Mouse (Mus musculus): Measurements from ENCODE around the gene Pla2g12b.
"Not testable (repeated sequence)": the region's sequence is repeated elsewhere in the genome, so short reads cannot be mapped to it uniquely, and the experiment has no call there.

Pla2g12b gene

DNA sequence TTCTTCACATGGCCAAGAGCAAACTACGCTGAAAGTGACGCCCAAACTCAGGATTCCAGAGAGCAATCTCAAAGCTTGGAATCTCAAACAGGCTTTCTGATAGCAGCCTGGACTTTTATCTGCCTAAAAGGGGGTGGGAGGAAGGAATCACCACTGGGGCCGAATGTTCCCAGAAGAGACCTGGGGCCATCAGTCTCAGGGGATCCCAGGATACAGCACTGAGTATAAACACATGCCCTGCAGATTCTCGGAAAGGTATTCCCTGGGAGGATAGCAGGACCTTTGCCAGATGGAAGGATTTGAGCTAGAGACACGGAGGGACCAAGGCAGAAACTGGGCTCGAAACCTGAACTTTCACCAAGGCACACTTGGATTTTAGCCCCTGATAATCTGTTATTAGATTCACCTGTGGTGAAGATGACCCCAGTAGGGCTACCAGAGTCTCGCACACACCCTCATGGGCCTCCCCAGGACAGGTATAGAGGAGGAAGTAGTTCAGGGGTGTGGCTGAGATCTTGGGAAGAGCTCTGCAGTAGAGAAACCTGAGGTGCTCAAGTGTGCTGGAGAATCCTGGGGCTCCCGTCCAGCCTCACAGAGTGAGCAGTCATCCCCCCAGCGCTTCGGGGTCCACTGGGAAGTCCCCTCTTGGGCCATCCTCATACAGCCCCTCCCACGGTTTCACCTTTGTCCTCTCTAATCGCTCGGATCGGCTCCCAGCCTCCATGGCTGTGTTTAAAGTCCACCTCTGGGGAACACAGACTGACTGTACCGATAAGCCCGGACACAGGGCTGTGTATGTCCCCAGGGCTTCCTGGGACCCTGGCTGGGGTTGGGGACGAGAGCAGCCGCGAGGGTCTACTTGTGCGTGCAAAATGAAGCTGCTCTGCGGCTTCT lies at the start of gene Pla2g12b:
Gene Pla2g12b, plus strand, starts transcription at position 762 of the 894 bp plus-strand sequence.
- DNase-seq (ENCODE audit: low spot score) = no peak

DNA sequence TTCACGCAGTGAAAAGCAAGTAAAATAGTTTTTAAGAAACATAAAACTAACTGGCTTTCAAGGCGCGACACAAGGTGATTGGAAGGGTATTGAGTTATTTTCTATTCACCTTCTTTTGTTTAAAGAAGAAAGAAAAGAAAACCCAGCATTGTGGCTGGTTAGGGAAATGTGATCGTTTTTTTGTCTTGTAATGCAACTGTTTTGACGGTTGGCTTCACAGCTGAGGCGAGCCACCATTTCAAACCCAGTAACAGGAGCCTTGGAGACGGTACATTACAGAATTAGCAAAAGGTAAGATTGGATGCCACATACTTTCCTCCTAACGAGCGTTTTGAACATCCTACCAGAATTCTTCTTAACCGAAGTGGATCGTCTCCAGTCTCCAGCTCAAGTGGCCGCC lies 49.3 kb upstream of the Pla2g12b start:
- DNase-seq (ENCODE audit: low spot score) = no peak

DNA sequence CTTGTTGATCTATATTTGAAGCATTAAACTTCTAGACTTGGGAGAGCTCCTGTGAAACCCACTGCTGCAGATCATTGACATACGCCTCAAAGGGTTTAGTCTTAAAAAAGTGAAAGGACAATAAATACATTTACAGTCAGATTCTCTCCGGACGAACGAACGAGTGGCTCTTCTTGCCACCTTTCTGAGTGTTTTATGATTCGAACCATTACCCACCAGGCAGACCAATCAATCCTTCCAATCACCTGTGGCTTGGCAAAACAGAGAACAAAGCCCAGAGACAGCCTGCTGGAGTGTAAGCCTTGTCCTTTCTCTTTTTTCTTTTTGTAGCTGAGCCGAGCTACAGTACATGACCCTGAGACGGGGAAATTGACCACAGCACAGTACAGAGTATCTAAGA lies 48.4 kb upstream of the Pla2g12b start:
- no peak for DNase-seq (ENCODE audit: low spot score)

DNA sequence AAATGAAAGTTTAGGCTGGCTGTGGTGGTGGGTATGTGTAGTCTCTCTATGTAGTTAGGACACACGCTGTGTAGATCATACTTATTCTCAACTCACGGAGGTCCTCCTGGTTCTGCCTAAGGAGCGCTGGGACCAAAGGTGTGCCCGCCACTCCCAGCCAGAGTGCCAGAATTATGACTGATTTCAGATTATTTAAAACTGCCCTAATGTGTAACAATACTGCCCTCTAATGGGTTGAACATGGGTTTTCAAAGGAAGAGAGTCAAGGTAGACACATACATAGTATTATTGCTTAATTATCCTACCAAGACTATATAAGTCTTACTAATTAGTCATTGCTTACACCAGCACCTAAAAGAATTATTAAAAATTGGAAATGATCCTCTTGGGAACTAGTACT lies 44.7 kb upstream of the Pla2g12b start:
- DNase-seq (ENCODE audit: low spot score) = no peak

DNA sequence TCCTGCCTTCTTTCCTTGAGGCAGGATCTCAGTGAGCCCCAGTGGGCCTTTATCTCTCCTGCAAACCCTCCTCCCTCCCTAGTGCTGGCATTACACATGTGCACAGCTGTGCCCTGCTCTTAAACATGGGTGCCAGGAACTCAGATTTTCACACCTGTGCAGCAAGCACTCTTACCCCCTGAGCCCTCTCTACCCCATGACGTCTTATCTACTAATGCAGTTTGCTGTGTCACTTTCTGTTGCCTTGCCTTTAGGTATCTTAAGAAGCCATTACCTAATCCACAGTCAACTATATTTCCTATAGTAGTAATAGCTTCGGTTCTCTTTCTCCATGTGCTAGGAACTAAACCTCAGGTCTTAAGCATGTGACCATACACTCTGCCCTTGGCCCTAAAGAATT lies 40.3 kb upstream of the Pla2g12b start:
- DNase-seq (ENCODE audit: low spot score) = no peak

DNA sequence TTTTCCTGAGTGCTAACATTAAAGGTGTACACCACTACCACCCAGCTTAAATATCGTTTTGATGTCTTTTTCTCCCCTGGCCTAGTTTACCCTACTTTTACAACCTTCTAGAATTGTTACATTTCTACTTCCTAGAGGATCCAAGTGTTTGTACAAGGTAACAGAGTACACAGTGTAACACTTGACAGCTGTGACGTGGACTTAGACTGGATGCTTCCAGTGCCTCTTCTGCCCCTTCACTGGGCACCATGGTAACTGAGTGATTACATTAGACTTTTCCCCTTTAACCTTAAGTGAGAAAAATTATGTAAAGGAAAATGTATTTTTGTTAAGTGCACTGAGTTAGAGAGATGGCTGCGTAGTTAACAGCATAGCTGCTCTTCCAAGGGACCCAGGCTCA lies 38.9 kb upstream of the Pla2g12b start:
- no peak for DNase-seq (ENCODE audit: low spot score)

DNA sequence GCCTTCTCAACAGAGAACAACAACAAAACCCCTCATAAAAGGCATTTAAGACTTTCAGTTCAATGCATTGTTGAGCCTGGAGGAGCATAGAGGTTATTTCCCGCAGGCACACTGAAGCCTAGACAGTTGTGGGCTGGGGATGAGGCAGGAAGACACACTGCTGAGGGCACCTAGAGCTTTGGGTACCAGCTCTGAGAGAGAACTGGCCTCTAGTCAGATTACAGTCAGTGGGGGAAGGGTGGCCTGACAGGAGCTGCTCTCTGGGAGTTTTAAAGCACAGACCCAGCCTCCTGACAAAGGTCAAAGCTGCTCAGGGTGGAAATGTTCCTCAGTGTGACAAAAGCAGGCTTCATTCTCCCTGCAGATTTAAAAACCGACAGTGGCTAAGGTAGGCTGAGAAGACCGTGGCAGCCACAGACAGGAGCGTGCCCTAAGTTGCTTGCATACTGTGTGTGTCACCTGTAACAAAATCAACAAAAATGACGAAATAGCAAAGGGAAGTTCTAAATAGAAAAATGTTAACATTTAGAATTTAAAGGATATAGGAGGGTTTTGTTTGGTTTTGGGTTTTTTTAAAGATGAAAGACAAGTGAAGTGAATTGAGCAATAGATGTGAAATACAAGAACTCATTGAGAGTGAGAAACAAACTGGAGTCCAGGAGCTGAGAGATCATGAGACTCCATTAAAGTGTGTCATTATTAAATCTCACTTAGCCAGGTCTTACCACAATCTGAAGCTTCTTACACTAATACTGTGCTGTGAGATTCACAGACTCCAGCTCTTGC lies 37.5 kb upstream of the Pla2g12b start:
- DNase-seq (ENCODE audit: low spot score) = no peak

DNA sequence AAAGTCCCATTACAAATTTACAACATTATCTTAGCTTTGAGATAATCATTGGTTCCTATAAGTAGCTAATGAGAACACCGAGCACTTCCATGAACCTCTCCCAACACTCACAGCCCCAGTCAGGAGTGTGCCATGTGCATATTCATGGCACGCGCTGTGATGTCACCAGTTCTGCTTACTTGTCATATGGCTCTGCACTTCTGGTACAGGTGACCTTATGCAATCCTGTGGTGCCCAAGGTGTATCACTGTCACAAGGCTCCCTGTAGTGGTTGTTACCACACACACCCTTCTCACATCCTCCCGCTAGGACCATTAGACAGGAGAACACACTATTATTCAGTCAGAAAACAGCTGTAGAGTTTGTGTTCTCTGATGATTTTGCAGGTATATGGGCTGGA lies 36.7 kb upstream of the Pla2g12b start:
- DNase-seq (ENCODE audit: low spot score) = no peak

DNA sequence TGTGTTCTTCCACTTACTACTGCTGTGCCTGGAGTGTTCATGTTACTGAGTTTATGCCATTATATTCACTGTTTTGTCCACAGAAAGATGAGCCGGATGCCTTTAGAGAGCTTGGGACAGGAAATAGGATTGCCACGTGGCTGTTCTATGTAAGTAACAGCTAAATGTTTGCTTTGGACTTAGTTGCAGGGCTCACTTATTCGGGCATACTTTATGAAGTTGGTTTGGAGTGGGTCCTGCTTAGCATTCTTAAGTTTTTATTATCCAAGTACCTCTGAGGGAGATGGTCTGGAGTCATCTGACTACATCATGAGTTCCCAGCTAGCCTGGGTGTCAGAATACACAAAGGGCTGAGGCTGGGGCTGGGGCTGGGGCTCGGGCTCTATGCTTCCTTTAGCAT lies 36.3 kb upstream of the Pla2g12b start:
- DNase-seq (ENCODE audit: low spot score) = no peak

DNA sequence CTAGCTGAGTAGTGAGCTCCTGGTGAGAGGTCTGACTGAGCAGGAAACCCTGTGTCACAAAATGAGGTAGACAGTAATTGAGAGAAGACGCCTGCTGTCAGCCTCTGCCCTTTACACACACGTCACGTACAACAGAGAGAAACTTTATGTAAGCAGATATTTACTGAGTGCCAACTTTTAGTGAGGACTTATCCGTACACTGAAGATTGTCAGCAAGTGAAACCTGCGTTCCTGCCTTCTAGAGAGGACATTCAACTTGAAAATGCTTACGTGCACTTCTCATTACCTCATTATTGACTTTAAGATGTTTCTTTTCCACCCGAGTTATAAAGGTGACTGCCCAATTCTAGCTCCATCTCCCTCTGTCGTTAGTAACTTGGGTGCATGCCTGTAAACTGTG lies 34.7 kb upstream of the Pla2g12b start:
- no peak for DNase-seq (ENCODE audit: low spot score)

DNA sequence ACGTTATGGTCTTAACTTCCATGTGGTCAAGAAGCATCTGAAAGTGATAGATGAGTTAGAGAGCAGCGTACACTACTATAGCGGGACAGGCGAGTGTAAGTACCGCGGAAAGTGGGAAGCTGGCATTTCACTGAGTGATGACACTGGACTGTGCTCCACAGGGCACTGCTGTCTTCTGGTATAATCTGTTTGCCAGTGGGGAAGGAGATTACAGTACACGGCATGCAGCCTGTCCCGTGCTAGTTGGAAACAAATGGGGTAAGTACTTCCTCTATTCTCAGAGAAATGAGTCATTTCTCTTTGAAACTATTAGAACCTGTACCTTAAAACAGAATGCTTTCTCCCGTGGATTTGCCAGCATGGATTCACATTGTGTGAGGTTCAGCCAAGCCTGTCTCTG lies 34.0 kb upstream of the Pla2g12b start:
- DNase-seq (ENCODE audit: low spot score) = no peak

DNA sequence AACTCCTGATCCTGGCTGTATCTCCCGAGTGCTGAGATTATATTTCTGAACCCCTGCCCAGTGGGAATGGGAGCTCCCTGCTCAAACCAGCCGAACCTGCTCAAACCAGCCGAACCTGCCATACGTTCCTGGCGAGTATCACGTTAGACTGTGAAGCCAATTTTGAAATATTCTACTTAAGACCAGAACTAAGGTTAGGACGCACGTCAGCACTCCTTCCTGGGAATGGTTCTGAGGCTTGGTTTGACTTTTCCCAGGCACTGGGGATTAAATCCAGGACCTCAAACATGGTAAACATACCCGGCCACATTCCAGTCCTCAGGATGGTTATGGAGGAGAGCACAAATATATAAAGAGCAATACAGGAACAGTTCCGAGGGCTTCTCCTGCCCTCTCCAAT lies 25.6 kb upstream of the Pla2g12b start:
- no peak for DNase-seq (ENCODE audit: low spot score)

DNA sequence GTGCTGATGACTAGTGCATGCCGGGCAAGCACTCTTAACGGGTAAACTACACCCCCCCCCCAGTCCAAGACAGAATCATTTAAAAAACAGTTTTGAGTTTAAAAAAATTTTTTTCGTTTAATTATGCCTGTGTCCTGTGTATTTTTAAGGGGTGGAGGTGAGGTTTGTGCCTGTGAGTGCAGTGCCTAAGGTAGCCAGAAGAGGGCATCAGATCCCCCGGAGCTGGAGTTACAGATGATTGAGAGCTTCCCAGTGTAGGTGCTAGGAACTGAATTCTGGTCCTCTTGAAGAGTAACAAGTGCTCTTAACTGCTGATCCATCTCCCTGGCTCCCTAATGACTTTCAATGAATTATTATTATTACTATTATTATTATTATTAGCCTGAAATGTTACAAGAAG lies 24.7 kb upstream of the Pla2g12b start:
- DNase-seq (ENCODE audit: low spot score) = no peak

DNA sequence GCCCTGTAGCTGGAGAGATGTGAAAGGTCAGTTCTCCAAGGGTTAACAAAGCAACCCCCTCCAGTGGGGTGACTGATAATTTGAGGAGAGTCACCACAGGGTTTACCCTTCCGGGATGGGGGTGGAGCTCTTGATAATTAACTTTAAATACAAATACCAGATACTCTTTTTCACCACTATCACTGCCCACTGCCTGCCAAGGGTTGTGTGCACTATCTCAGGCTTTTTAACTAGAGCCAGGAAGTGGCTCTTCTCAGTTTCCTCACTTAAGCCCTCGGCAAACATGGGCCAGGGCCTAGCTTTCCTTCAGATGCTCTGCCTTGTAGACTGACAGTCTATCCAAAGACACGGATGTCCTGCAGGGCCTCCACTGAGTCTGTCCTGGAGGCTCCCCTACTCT lies 23.5 kb upstream of the Pla2g12b start:
- DNase-seq (ENCODE audit: low spot score) = no peak

DNA sequence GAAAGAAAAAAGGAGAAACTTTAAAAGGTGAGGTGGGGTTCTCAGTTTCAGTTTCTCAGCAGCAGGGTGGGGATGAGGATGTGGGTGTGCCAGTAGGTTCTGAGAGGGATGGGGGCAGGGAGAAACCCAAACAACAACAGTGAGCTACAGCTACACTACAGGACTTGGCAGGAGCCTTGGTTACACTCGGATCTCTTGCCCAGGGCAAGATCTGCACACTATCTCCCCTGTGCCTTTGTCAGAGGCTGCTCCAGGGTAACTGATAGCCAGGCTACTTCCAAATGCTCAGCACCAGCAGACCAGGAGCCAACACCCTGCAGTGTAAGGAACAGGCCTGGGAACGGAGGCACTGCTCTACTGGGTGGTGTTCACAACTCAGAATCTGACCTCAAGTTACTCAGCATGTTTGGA lies 23.0 kb upstream of the Pla2g12b start:
- no peak for DNase-seq (ENCODE audit: low spot score)

DNA sequence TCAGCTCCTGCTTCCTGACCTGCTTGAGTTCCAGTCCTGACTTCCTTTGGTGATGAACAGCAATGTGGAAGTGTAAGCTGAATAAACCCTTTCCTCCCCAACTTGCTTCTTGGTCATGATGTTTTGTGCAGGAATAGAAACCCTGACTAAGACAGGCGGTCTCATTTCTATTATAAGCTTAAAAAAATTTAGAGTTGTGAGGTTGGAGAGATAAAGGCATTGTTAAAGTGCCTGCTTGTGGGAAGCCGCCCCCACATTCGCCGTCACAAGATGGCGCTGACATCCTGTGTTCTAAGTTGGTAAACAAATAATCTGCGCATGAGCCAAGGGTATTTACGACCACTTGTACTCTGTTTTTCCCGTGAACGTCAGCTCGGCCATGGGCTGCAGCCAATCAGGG lies 21.9 kb upstream of the Pla2g12b start:
- DNase-seq (ENCODE audit: low spot score) = not testable (repeated sequence)

DNA sequence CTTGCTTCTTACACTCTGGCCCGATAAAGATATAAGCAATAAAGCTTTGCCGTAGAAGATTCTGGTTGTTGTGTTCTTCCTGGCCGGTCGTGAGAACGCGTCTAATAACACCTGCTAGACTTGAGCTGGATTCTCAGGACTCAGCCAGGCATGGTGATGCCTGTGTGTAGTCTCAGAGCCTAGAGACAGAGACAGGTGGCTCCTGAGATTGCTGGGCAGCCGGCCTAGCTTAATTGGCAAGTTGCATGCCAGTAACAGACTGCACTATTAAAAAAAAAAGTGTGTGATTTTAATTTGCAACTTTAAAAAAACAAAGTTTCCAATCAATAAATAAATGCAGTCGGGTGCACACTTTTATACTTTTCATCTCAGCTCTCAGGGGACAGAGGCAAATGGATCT lies 16.5 kb upstream of the Pla2g12b start:
- DNase-seq (ENCODE audit: low spot score) = no peak

DNA sequence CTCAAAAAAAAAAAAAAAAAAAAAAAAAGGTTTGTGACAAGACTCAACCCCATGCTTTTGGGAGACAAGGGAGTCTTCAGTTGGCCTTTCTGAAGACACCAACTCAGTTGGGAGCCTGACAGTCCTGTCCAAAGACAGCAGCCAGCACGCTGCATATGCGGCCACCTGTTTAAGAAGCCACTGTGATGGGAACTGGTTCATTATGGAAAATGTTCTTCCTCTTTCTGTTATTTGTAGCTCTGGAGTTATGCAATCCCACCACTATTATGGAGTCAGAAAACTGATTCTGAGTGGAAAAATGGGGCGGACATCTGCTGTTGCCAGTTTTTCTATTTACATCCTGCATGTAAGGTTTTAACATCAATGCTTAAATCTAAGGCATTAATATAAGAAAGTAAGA lies 13.8 kb upstream of the Pla2g12b start:
- DNase-seq (ENCODE audit: low spot score) = no peak

DNA sequence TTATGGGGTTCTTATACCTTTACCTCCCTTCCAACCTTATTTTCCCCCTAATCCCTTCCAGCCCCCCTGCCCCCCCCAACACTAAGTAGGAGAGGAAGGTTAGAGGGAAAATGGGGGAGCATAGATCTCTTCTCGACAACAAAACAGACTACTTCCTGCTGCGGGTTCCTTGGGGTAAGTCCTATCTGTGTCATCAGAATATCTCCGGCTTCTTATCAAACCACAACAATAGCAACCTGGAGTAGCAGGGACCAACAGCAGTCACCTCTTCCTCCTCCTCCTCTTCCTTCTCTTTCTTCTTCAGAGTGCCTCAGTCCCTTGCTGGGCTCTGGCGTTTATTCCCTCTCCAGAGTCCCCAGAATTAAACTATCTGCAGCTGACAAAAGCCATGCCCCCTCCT lies 11.6 kb upstream of the Pla2g12b start:
- DNase-seq (ENCODE audit: low spot score) = no peak

DNA sequence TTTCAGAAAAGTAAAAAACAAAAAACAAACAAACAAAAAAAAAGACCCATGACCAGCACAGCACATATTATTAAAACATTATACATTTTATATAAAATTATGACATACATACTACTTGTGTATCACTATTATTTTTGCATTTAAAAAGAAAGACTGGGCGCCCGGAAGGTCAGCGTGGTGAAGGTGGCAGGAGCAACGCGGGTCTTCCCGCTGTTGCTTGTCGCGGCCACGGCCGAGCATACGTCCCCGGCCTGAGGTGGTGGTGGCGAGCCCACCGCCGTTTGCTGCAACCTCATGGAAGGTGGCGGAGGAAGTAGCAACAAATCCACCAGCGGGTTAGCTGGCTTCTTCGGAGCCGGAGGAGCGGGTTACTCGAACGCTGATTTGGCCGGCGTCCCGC lies 8.0 kb upstream of the Pla2g12b start, which contains the start of gene Gm10273:
Gene Gm10273, plus strand, starts transcription at position 172 of the 400 bp plus-strand sequence.
- DNase-seq (ENCODE audit: low spot score) = not testable (repeated sequence)

DNA sequence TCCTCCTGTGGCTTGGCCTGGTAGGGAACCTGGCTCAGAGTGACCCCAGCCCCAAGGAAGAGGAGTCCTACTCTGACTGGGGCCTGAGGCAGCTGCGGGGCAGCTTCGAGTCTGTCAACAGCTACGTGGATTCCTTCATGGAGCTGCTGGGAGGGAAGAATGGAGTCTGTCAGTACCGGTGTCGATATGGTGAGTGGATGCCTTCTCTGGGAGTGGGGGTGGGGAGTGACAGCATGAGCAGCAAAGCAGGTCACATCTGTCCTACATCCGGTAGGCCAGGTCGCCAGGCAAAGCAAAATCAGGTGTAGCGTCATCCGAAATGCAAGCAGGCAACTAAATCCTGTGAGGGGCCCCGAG lies 311 bp downstream of the Pla2g12b start:
- DNase-seq (ENCODE audit: low spot score) = no peak

DNA sequence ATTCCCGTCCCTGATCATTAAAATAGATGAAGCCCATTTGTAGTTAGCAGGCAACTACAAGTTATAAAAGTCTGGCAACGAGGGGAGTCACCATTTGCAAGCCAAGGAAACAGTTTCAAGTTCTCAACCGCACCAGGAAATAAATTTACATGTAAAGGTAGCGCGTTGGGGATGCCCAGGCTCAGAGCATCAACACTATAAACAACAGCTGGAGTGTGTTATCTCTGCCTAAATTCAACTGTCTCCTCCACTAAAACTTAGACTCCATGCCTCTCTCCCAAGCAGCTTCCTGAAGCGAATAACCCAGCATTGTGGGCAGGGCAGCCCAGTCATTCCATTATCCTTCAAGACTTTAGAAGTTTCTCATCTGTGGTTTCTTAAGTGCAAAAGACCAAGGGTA lies 5.0 kb downstream of the Pla2g12b start:
- no peak for DNase-seq (ENCODE audit: low spot score)

DNA sequence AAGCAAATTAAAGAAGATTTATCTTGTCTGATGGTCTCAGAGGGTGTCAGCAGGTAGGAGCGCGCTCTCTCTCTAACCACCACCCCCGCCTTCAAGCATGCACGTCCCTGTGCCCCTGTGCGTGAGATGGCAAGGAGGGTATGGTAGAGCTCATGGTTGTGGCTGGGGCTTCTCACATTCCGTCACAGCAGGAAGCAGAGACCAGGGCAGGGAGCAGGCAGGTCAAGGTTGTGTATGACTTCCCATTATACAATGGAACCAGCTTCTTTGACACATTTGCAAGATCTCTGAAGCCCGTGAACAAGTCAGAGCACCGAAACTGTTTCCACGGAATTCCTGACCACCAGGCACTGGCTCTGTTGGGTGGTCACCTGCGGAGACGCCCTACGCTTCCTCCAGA lies 6.8 kb downstream of the Pla2g12b start:
- no peak for DNase-seq (ENCODE audit: low spot score)
